Mouse (Mus musculus): ENCODE measurements around the gene Ppp1r15b. TPM values are rescaled to one million over a fixed set of nuclear protein-coding genes. Genes with fewer than 3 reads are reported as not detected.

The Ppp1r15b gene
- total RNA-seq (2021), result 10 to 100 TPM; 71.6 to 75.0 TPM
- long read RNA-seq, experiment 1, full-length matches to known transcripts, result 7 of 9 reads
- long read RNA-seq, experiment 1, partial matches to known transcripts, result 0 of 9 reads
- long read RNA-seq, experiment 1, other reads (novel, unspliced or antisense), result 2 of 9 reads
- long read RNA-seq, experiment 2, full-length matches to known transcripts, result 15 of 27 reads
- long read RNA-seq, experiment 2, partial matches to known transcripts, result 0 of 27 reads
- long read RNA-seq, experiment 2, other reads (novel, unspliced or antisense), result 12 of 27 reads

DNA sequence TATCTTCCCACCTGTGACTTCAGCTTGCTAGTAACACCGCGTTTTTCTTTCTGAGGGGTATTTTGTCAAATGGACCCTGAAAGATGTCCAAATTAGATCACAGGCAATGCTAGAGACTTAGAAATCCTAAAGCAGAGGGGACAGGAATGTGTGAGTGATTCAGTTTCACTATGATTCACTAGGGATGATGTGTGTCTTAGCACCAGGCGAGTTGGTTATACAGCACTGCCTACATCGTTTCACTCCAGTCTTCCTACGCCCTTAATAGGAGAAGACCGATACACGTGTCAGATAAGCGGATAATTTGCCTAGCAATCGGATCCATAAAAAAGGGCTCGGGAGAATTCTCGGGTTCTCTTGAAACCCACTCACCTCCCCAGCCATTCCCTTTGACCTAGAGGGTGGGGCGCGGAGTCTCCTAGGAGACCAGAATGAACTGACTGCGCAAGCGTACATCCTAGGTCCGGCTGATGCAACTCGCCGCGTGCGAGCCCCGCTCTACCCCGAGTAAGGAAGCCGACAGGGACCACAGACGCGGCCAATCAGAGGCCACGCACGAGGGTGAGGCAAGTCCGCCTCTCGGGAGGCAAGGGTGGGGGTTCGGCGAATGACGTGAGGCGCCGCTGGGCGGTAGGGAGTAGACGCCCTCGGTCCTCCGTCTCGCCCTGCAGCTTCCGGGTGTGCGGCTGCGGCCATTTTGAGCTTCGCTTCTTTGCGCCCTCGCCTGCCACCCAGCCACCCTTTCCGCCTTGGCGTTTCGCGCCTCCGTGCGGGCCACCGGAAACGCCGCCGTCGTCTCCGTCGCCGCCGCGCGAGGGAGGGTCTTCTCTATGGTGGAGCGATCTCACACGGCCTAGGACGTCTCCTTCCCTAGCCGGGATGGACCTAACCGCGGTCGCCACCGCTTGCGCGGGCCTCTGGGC is at the start of gene Ppp1r15b:
Gene Ppp1r15b, plus strand, starts transcription at position 506 of the 923 bp plus-strand sequence.
- DNase-seq (ENCODE audit: low spot score in 2 of 2), result peak; percentile 95 to 97

DNA sequence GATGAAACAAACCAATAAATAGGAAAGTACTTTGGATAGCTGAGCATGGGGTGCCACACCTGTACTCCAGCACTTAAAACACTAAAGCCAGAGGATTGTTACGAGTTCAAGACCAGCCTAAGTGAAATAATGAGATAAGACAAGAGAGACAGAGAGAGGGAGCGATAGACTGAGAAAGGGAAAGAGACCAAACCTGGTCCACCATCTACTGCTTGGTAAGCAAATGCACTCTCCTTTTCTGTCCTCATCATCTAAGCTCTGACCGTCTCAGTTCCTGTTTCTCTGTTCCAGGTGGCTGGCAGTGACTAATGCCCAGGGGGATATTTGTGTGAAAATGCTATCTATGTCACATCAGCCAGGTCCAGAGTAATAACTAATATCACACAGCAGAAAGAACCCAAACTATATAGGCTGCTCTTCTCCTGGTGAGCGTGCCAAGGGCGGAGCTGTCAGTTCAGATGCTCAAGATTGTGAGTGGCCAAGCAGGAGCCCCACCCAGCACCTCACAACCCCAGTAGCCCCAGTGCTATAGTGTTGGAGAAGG is 47.9 kb upstream of the Ppp1r15b start:
- DNase-seq (ENCODE audit: low spot score in 2 of 2), result no peak

DNA sequence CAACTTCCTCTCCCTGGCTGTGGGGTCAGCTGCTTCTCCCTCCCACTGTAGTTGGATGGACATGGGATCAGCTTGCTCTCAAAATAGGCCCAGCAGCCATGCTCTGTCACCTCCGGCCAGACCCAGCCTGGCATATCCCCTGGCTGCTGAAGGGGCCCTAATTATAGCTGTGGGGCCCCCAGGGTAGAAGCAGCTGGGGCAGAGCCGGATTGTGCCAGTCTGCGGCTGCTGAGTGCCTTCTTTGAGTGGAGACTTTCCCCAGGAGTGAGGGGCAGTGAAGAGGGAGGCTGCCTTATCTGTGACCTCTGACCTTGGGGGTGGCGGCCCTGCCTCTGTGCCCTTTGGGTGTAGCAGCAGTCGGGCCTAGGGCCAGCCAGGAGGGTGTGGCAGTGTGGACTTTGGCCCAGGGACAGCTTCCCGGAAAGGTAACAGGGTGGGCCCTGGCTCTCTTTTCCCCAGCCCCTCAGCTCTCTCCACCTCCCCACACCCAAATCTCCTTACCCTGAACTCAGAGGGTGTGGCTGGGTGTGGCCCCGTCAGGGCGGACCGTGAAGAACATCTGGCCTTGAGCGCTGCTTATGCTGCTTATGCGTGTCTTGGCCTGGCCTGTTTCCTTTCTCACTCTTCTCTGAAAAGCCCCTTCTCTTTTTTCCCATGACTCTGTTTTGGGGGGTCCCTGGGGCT is 46.9 kb upstream of the Ppp1r15b start:
- DNase-seq (ENCODE audit: low spot score in 2 of 2), result no peak

DNA sequence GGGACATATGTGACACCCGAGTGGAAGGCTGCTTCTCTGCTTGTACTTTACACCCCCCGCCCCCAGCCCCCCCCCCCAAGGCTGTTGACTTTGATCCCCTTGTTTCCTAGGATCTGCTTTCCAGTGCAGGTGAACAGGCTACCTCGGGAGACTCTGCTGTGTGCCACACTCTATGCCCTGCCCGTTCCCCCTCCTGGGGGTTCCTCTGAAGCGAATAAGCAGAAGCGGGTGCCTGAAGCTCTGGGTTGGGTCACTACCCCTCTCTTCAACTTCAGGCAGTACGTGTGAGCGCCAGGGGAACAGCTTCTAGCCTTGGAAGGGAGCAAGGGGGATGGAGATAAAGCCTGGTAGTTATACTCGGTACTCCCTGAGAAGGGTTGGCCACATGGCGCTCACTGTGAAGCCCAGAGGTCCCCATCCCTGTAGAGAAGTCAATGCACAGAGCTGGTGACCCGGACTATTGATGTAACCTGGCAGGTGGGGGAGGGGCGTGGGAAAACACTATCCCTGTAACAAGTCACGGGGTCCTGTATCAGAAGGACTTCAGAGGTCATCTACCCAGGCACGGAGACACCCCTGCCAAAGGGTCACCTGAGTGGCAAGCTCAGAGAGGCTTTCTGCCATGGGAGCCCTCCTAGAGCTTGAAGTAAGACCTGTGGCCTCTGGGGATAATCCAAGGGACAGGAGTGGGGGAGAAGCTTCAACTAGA is 46.1 kb upstream of the Ppp1r15b start:
- DNase-seq (ENCODE audit: low spot score in 2 of 2), result no peak

DNA sequence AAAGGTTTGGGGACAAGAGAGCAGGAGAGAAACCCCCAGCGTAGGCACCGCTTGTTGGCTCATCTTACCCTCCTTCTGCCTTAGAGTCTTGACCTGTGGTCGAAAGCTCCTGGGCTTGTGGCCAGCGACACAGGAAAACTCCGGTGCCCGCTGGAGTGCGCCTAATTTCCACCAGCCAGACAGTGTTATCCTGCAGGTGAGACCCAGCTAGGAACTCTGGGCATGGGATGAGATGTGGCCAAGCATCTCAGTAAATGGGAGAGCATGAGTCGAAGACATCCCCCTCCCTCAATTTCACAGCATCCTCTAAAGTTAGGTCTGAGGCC is 45.6 kb upstream of the Ppp1r15b start:
- no peak for DNase-seq (ENCODE audit: low spot score in 2 of 2)

DNA sequence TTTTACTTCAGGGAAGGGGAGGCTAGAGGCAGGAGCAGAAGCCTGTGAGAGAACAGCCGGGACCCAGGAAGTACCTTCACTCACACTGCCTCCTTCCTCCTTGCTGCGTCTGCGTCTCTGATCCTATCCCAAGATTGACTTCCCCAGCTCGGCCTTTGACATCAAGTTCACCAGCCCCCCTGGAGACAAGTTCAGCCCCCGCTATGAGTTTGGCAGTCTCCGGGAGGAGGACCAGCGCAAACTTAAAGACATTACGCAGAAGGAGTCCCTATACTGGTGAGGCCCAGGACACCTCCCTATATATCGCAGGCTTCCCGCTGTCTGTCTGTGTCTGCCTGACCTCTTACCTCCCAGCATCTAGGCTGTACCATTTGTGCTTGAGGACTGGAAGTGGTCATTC is 44.1 kb upstream of the Ppp1r15b start:
- no peak for DNase-seq (ENCODE audit: low spot score in 2 of 2)

DNA sequence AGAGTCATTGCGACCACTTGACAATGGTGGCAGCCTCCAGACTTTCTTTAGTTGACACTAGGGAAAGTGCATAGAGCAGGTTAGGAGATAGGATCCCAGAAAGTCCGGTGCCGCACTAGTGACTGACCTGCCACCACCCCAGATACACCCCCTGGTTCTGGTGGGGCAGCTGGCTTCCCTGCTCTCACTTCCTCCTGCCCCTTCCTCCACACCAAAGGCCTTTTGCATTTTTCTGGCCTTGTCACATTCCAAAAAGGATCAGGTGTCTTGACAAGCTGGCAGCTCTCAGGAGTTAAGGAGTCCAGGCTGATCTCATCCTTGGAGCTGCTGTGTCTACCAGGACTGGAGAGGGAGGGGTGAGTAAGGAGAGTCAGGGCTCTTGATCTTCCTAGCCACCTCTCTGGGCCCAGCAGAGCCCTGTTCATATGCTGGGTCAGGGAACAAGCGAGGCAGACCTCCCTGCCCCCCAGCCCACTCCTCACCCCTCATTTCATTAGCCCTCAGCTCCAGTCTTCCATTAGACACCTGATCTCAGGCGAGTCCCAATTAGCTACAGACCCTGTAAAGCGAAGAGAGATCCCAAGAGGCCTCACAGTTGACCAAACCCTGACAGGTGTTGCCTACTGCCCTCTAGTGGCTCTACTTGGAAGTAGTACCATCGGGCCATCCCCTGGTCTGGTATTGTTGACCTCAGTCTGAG is 43.6 kb upstream of the Ppp1r15b start:
- DNase-seq (ENCODE audit: low spot score in 2 of 2), result no peak

DNA sequence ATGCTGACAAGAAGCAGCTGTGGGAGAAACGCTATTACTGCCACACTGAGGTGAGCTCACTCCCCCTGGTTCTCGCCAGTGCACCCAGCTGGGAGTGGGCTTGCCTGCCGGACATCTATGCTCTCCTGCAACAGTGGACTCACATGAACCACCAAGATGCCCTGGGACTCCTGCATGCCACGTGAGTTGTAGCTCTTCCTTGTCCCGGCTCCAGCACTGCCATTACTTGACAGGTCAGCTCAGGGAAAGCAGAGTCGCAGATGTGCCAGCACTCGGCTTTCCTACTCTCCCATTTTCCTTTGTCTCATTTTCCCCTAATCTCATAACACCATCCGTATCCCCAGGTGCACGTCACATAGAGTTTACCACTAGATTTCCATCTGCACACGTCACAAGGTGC is 42.7 kb upstream of the Ppp1r15b start:
- no peak for DNase-seq (ENCODE audit: low spot score in 2 of 2)

DNA sequence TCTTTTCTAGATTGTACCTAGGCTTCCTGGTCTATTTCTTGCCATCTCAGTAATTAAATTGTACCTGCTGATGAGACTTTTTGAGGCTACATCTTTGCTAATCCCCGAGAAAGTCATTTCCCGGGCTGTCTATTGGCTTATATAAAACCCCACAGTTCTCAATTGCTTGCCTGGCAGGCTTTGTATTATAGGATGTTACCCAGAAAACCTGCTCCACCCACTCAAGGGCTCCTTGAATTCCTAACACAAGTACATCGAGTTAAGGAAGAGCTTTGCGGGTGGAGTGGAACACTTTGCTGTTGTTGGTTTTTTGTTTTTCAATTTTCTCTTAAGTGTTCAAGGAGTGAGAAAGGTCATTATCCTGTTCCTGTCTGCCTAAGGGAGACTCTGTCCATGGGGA is 41.5 kb upstream of the Ppp1r15b start:
- DNase-seq (ENCODE audit: low spot score in 2 of 2), result no peak

DNA sequence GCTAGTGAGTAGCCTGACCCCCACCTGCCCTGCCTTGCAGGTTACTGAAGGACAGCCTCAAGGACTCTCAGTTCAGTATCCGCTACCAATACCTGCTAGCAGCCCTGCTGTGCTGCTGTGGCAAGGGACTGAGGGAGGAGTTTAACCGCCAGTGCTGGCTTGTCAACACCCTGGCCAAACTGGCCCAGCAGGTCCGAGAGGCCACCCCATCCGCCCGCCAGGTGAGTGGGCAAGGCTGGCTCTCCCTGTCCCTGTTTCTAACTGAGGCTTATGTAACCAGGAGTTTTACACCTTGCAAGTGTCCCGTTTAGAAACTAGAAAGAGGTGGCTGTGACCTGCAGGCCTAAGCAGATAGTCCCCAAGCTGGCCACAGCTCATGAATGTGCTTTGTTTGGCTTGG is 40.3 kb upstream of the Ppp1r15b start:
- DNase-seq (ENCODE audit: low spot score in 2 of 2), result no peak

DNA sequence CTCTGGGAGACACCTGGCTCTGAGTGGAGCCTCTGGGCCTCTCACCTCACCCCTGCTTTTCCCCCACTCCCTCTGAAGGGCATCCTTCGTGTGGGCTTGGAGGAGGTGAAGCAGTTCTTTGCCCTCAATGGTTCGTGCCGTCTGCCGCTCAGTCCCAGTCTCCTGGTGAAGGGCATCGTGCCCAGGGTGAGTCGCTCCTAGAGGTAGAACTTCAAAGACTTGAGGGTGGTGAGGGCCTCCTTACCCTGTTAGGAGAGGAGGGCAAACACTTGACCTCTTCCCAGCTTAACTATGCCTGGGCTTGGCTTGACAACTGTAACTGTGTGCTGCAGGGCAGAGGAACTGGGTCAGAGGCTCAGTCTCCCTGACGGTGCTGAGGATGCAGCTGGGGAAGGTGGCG is 39.5 kb upstream of the Ppp1r15b start:
- no peak for DNase-seq (ENCODE audit: low spot score in 2 of 2)

DNA sequence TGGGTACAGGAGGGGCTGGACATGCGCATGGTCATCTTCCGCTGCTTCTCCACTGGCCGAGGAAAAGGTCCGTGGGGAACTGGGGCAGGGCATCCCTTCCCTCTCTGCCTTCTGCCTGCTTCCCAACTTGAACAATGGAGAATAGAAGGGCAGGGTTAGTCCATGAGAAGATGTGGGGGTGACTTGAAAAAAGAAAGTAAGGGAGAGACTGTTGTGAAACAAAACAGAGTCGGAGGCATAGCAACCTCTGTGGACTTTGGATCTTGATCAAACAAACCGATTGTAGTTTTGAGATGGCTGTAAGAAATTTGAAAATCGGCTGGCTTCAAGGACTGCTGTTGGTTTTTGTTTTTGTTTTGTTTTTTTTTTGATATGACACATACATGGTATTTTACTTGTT is 37.2 kb upstream of the Ppp1r15b start:
- no peak for DNase-seq (ENCODE audit: low spot score in 2 of 2)

DNA sequence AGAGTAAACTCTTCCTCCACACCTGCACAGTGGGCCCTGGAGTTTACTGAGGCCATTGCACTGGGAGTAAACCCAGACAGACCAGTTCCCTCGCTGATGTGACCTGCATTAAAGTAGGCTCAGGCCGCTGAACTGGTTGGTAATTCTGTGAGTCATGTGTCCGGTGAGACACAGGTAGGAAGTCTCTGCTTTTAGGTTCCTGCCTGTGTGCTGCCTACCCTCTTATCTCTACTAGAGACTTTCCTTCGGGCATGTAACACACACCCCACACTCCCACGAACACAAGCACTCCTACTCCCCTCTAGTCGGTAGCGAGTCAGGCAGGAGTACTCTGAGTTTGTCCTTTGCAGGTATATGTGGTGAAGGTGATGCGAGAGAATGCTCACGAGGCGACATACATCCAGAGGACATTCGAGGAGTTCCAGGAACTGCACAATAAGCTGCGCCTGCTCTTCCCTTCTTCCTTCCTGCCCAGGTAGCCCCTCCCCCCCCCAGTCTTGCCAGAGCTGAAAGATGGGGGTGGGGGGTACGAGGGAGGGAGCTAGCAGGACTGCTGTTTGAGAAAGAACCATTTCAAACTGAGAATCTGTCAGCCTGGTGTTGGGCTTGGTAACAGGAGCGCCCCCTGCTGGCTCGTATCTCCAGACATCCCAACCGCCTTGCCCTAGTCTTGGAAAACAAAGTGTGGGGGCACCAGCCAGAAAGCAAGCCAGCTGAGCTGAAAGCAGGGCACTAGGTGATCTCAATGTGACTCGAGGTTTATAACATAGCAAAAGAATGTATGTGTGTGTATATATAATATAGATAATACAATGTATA is 29.8 kb upstream of the Ppp1r15b start:
- peak in 1 of 2 experiments; percentile 40 for DNase-seq (ENCODE audit: low spot score in 2 of 2)

DNA sequence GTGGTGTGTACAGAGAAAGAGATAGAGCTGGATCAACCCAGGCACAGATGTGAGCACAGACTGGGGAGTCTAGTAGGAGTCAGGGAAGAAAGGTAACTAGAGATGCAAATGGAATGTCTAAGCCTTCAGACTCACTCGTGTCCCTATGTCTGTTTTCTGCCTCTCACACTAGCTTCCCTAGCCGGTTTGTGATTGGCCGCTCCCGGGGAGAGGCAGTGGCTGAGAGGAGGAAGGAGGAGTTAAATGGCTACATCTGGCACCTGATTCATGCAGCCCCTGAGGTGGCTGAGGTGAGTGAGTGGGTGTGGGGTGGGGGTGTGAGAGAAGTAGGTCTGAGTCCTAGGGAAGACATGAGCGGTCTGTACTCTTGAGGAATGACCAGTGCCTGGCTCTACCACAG is 28.8 kb upstream of the Ppp1r15b start:
- DNase-seq (ENCODE audit: low spot score in 2 of 2), result no peak

DNA sequence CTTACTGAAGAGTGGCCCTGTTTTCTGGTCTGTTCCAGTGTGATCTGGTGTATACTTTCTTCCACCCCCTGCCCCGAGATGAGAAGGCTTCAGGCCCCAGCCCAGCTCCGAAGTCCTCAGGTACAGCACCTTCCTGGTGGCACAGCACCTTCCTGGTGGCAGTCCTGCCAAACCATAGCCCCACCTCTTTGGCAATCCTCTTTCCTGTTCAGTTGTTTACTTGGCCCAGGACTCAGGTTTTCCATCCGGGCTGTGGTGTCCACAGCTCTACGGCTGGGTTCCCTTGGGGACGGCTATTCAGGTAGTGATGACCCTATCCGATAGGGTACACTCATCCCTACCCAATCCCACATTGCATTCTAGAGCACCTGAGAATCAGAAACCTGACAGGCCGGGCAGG is 27.6 kb upstream of the Ppp1r15b start:
- DNase-seq (ENCODE audit: low spot score in 2 of 2), result no peak

DNA sequence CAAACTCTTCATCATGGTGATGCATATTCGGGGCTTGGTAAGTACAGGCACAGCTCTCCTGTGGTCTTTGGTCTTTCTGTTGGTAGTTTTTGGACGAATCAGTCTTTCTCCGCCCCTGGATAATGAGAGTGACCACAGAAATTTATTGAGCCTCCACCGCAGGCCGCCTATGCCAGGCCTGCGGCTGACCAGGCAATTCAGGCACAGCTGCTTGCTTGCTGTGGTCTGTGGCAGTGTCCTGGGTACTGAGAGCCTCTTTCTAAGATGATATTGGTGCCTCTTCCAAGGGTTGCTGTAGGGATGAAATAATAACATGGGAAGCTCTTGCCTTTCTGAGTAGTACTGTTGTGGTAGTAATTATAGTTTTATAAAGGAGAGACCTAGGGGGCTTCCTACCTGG is 27.1 kb upstream of the Ppp1r15b start:
- DNase-seq (ENCODE audit: low spot score in 2 of 2), result no peak

DNA sequence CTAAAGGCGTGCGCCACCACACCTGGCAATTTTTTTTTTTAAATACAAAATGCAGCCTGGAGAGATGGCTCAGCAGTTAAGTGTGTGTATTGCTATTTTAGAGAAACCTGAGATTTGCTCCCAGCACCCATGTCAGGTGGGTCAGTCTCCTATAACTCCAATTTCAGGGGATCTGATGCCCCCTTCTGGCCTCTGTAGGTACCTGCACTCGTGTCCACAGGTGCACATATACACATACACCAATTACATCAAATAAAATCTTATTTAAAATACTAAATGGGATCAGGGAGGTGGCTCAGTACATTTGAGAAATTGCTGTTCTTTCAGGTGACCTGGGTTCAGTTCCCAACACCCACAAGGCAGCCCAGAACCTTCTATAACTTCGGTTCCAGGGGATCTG is 14.8 kb upstream of the Ppp1r15b start:
- DNase-seq (ENCODE audit: low spot score in 2 of 2), result no peak

DNA sequence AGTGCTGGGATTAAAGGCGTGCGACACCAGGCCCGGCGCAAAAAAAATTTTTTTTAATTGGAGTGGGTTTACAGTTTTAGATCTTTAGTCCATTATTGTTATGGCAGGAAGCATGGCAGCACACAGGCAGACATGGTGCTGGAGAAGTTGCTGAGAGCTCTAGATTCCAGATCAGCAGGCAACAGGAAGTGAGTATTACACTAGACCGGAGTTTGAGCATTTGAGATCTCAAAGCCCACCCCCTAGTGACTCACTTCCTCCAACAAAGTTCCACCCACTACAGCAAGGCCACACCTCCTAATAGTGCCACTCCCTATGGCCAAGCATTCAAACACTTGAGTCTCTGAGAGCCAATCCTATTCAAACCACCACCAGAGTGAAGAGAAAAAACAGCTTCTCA is 12.8 kb upstream of the Ppp1r15b start:
- DNase-seq (ENCODE audit: low spot score in 2 of 2), result no peak

DNA sequence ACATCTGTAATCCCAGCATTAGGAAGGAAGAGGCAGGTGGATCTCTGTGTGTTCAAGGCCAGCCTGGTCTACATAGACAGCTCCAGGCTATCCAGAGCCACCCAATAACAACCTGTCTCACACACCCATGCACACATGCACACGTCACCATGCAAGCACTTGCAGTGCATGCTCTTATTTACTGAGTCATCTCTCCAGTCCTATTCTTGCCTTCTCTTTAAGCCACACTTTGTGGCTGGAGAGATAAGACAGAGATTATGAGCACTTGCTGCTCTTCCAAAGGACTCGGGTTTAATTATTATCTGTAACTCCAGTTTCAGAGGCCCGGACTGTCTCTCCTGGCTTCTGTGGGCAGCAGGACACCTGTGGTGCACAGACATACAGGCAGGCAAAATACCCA is 12.1 kb upstream of the Ppp1r15b start:
- no peak for DNase-seq (ENCODE audit: low spot score in 2 of 2)

Data from adrenal gland, postnatal 4 days (tissue).